Mouse (Mus musculus) small intestine, adult 2 months (tissue): ENCODE measurements around the gene Atg101.

Experiments used
- CTCF ChIP-seq: fragments of 200-500 bp; IDR thresholded peaks from 2 replicates; pipeline ENCODE4 v1.5.1; 2012; ENCODE audit warnings: low read depth, mild to moderate bottlenecking, control low read depth, inconsistent platforms, low read length, moderate library complexity, mixed read lengths; ENCODE audit not compliant: insufficient replicate concordance, insufficient read length; ENCODE audit errors: extremely low read depth
- POLR2A ChIP-seq: fragments of 200-500 bp; IDR thresholded peaks from 2 replicates; pipeline ENCODE4 v1.6.1; 2012; ENCODE audit warnings: low read depth, mild to moderate bottlenecking, control low read depth, inconsistent platforms, low read length, moderate library complexity

GRCm38 (mm10) chr15:101248029-101248710 is 35.9 kb upstream of the Atg101 start:
- TF ChIP-seq CTCF (no peak), POLR2A (no peak)
